Mouse (Mus musculus): ENCODE data around the gene Nsd2.

The Nsd2 gene

GRCm38 (mm10) chr5:33854019-33854418, 33.5 kb downstream of the Nsd2 start:
- 78% methylated on average over 2 of the region's 2 CpGs for WGBS

- 81% methylated on average over 1 of the region's 1 CpGs for WGBS
Observed at GRCm38 (mm10) chr5:33875472-33875871, 54.9 kb downstream of the Nsd2 start.

GRCm38 (mm10) chr5:33881118-33881517, 60.6 kb downstream of the Nsd2 start:
- WGBS: 95% methylated on average over 4 of the region's 4 CpGs

GRCm38 (mm10) chr5:33893406-33893805, 72.9 kb downstream of the Nsd2 start:
- WGBS: 90% methylated on average over 6 of the region's 6 CpGs

GRCm38 (mm10) chr5:33895116-33895515, 74.6 kb downstream of the Nsd2 start:
- WGBS: 60% methylated on average over 9 of the region's 9 CpGs

- 70% methylated on average over 2 of the region's 2 CpGs for WGBS
Observed at GRCm38 (mm10) chr5:33897158-33897557, 76.6 kb downstream of the Nsd2 start.

GRCm38 (mm10) chr5:33898671-33899070, 78.1 kb downstream of the Nsd2 start:
- 88% methylated on average over 9 of the region's 9 CpGs for whole genome bisulfite sequencing

GRCm38 (mm10) chr5:33899245-33899644, 78.7 kb downstream of the Nsd2 start:
- 81% methylated on average over 3 of the region's 3 CpGs for WGBS

- WGBS: 76% methylated on average over 3 of the region's 3 CpGs
Observed at GRCm38 (mm10) chr5:33900101-33900500, 79.6 kb downstream of the Nsd2 start.

GRCm38 (mm10) chr5:33900701-33901263, 80.3 kb downstream of the Nsd2 start:
- WGBS: 83% methylated on average over 9 of the region's 9 CpGs

- 76% methylated on average over 3 of the region's 3 CpGs for WGBS
Observed at GRCm38 (mm10) chr5:33901278-33901677, 80.8 kb downstream of the Nsd2 start.

- WGBS: 81% methylated on average over 2 of the region's 2 CpGs
Observed at GRCm38 (mm10) chr5:33902696-33903095, 82.2 kb downstream of the Nsd2 start.

GRCm38 (mm10) chr5:33903176-33903575, 82.7 kb downstream of the Nsd2 start:
- WGBS: 77% methylated on average over 9 of the region's 9 CpGs

GRCm38 (mm10) chr5:33916616-33917015, 96.1 kb downstream of the Nsd2 start:
- WGBS: 76% methylated on average over 2 of the region's 2 CpGs

- 35% methylated on average over 1 of the region's 1 CpGs for WGBS
Observed at GRCm38 (mm10) chr5:33919466-33919865, 98.9 kb downstream of the Nsd2 start.

- WGBS: 73% methylated on average over 2 of the region's 2 CpGs
Observed at GRCm38 (mm10) chr5:33920037-33920436, 99.5 kb downstream of the Nsd2 start.

- 67% methylated on average over 4 of the region's 4 CpGs for WGBS
Observed at GRCm38 (mm10) chr5:33920924-33921323, 100.4 kb downstream of the Nsd2 start.

- WGBS: 84% methylated on average over 7 of the region's 7 CpGs
Observed at GRCm38 (mm10) chr5:33921486-33922235, 101.1 kb downstream of the Nsd2 start.

- 52% methylated on average over 2 of the region's 2 CpGs for WGBS
Observed at GRCm38 (mm10) chr5:33922566-33922965, 102.0 kb downstream of the Nsd2 start.

GRCm38 (mm10) chr5:33932413-33932812, 111.9 kb downstream of the Nsd2 start:
- WGBS: 60% methylated on average over 2 of the region's 2 CpGs

GRCm38 (mm10) chr5:33934081-33934480, 113.6 kb downstream of the Nsd2 start:
- 90% methylated on average over 2 of the region's 2 CpGs for WGBS

- WGBS: 62% methylated on average over 7 of the region's 7 CpGs
Observed at GRCm38 (mm10) chr5:33934877-33935276, 114.4 kb downstream of the Nsd2 start.

GRCm38 (mm10) chr5:33935700-33936111, 115.2 kb downstream of the Nsd2 start:
- 1% methylated on average over 39 of the region's 39 CpGs for WGBS

Measured in cerebral cortex, adult 2 months (tissue).